In genomic region chr17:45655820-45656219, GRCm38 (mm10) we compare ENCODE assay signal across 10 mouse cellular contexts. TPM values are rescaled to one million over a fixed set of nuclear protein-coding genes. Genes with fewer than 3 reads are reported as not detected.
DNase-seq lines count a peak whose midpoint lies in the region; ATAC-seq and TF ChIP-seq lines count a peak whose summit lies in the region.
"Had no signal": no experiment of that assay in that cellular context is flagged by ENCODE, and none has a peak within 500 bp of the region (broad histone marks: within the 10 kb centered on the region; RNA-seq: fewer than 3 reads in every experiment).

No protein-coding gene starts in this region.

- no peak for TF ChIP-seq EP300 in stomach, postnatal 0 days (optimal IDR thresholded peaks at IDR 0.05)

- H3K27ac ChIP-seq in forebrain, embryonic 14.5 days (ENCODE audit: low read depth, low read length): no peak overlapping the region
- no peak overlapping the region for H3K27ac ChIP-seq in forebrain, embryonic 16.5 days (ENCODE audit: low read length)
- H3K27ac ChIP-seq in midbrain, embryonic 14.5 days (replicated peaks; ENCODE audit: low read depth, low read length): no peak overlapping the region
- H3K27ac ChIP-seq in midbrain, embryonic 16.5 days (ENCODE audit: low read length): no peak overlapping the region
- H3K27ac ChIP-seq in stomach, postnatal 0 days (replicated peaks): no peak overlapping the region
- H3K27ac ChIP-seq: stomach, embryonic 15.5 days had no signal

- peaks cover 13% of the 10 kb centered on the region for H3K36me3 ChIP-seq in forebrain, embryonic 14.5 days (ENCODE audit: control insufficient read depth, insufficient read depth, low read length)
- H3K36me3 ChIP-seq in forebrain, embryonic 16.5 days (ENCODE audit: control insufficient read depth, insufficient read depth): peaks cover 1% of the 10 kb centered on the region; the same call in 1 of the 2 replicates
- peaks cover 8% of the 10 kb centered on the region for H3K36me3 ChIP-seq in midbrain, embryonic 14.5 days (ENCODE audit: control insufficient read depth, insufficient read depth, low read length)
- H3K36me3 ChIP-seq in midbrain, embryonic 16.5 days (ENCODE audit: control insufficient read depth, insufficient read depth, low read length): 0 out of 2 replicates have a peak, but pooled peaks cover 2% of the 10 kb centered on the region
- no peaks in the 10 kb centered on the region for H3K36me3 ChIP-seq in stomach, postnatal 0 days (ENCODE audit: control insufficient read depth, insufficient read depth, low read length)
- H3K36me3 ChIP-seq: stomach, embryonic 15.5 days had no signal

- H3K4me1 ChIP-seq in forebrain, embryonic 14.5 days (ENCODE audit: control insufficient read depth, insufficient read depth, low read length): no peaks in the 10 kb centered on the region
- no peaks in the 10 kb centered on the region for H3K4me1 ChIP-seq in forebrain, embryonic 16.5 days (replicated peaks; ENCODE audit: control insufficient read depth, insufficient read depth, low read length)
- no peaks in the 10 kb centered on the region for H3K4me1 ChIP-seq in midbrain, embryonic 14.5 days (ENCODE audit: control insufficient read depth, insufficient read depth, low read length)
- H3K4me1 ChIP-seq in midbrain, embryonic 16.5 days (ENCODE audit: control insufficient read depth, insufficient read depth, low read length): no peaks in the 10 kb centered on the region
- H3K4me1 ChIP-seq in stomach, postnatal 0 days (replicated peaks; ENCODE audit: control insufficient read depth, insufficient read depth): no peaks in the 10 kb centered on the region
- H3K4me1 ChIP-seq: stomach, embryonic 15.5 days had no signal

- H3K9ac ChIP-seq in forebrain, embryonic 14.5 days (ENCODE audit: low read length): no peak overlapping the region
- H3K9ac ChIP-seq in forebrain, embryonic 16.5 days (replicated peaks; ENCODE audit: low read depth, low read length): no peak overlapping the region
- H3K9ac ChIP-seq in midbrain, embryonic 14.5 days (replicated peaks; ENCODE audit: low read length): no peak overlapping the region
- H3K9ac ChIP-seq in midbrain, embryonic 16.5 days (ENCODE audit: low read depth, low read length): no peak overlapping the region
- no peak overlapping the region for H3K9ac ChIP-seq in stomach, postnatal 0 days (ENCODE audit: low read length)
- H3K9ac ChIP-seq: stomach, embryonic 15.5 days had no signal

- 20% methylated on average over 6 of the region's 6 CpGs for WGBS in forebrain, embryonic 14.5 days
- WGBS in forebrain, embryonic 16.5 days: 29% methylated on average over 6 of the region's 6 CpGs
- 23% methylated on average over 6 of the region's 6 CpGs for WGBS in midbrain, embryonic 14.5 days
- WGBS in midbrain, embryonic 16.5 days: 14% methylated on average over 6 of the region's 6 CpGs
- 23% methylated on average over 6 of the region's 6 CpGs for WGBS in stomach, postnatal 0 days

- no peaks in the 10 kb centered on the region for H3K27me3 ChIP-seq in forebrain, embryonic 14.5 days (replicated peaks; ENCODE audit: control insufficient read depth, insufficient read depth, low read length)
- no peaks in the 10 kb centered on the region for H3K27me3 ChIP-seq in forebrain, embryonic 16.5 days (replicated peaks; ENCODE audit: control insufficient read depth, insufficient read depth, low read length)
- no peaks in the 10 kb centered on the region for H3K27me3 ChIP-seq in midbrain, embryonic 14.5 days (ENCODE audit: control insufficient read depth, insufficient read depth, low read length)
- H3K27me3 ChIP-seq in midbrain, embryonic 16.5 days (ENCODE audit: control insufficient read depth, insufficient read depth, low read depth, low read length): no peaks in the 10 kb centered on the region
- no peaks in the 10 kb centered on the region for H3K27me3 ChIP-seq in stomach, postnatal 0 days (ENCODE audit: control insufficient read depth, insufficient read depth, low read length)
- H3K27me3 ChIP-seq: Patski; stomach, embryonic 15.5 days had no signal

- ATAC-seq in forebrain, embryonic 14.5 days: no peak
- no peak for ATAC-seq in forebrain, embryonic 16.5 days
- no peak for ATAC-seq in midbrain, embryonic 14.5 days (ENCODE audit: low FRiP score, low TSS enrichment)
- no peak for ATAC-seq in midbrain, embryonic 16.5 days
- peak; percentile 46; the same call in 1 of the 2 replicates for ATAC-seq in stomach, postnatal 0 days (ENCODE audit: low FRiP score, low TSS enrichment)
- ATAC-seq: Patski had no signal

- peak; percentile 73 for TF ChIP-seq CTCF in stomach, postnatal 0 days (IDR thresholded peaks at IDR 0.05; ENCODE audit: low read depth)

- no peaks in the 10 kb centered on the region for H3K9me3 ChIP-seq in forebrain, embryonic 14.5 days (replicated peaks; ENCODE audit: control insufficient read depth, low read length)
- H3K9me3 ChIP-seq in forebrain, embryonic 16.5 days (ENCODE audit: control insufficient read depth, low read length): no peaks in the 10 kb centered on the region
- no peaks in the 10 kb centered on the region for H3K9me3 ChIP-seq in midbrain, embryonic 14.5 days (ENCODE audit: control insufficient read depth, low read length)
- no peaks in the 10 kb centered on the region for H3K9me3 ChIP-seq in midbrain, embryonic 16.5 days (replicated peaks; ENCODE audit: control insufficient read depth, low read length, poor library complexity, severe bottlenecking)
- no peaks in the 10 kb centered on the region for H3K9me3 ChIP-seq in stomach, postnatal 0 days (ENCODE audit: control insufficient read depth, low read length)
- H3K9me3 ChIP-seq: stomach, embryonic 15.5 days had no signal

- H3K4me2 ChIP-seq in forebrain, embryonic 14.5 days (ENCODE audit: low read length): no peak overlapping the region
- H3K4me2 ChIP-seq in forebrain, embryonic 16.5 days (ENCODE audit: low read length): no peak overlapping the region
- H3K4me2 ChIP-seq in midbrain, embryonic 14.5 days (ENCODE audit: low read length): no peak overlapping the region
- no peak overlapping the region for H3K4me2 ChIP-seq in midbrain, embryonic 16.5 days (ENCODE audit: low read length)
- no peak overlapping the region for H3K4me2 ChIP-seq in stomach, postnatal 0 days (replicated peaks; ENCODE audit: low read depth)
- H3K4me2 ChIP-seq: stomach, embryonic 15.5 days had no signal

- peak; percentile 24 for DNase-seq in forebrain, embryonic 14.5 days (ENCODE audit: low spot score)
- peak; percentile 31 for DNase-seq in midbrain, embryonic 14.5 days
- DNase-seq in embryo, embryonic 10.5 days (ENCODE audit: low spot score): peak; percentile 50
- DNase-seq in stomach, postnatal 0 days (ENCODE audit: low spot score): peak; percentile 46
- no peak for DNase-seq in testis, postnatal 14 days (ENCODE audit: low spot score)
- DNase-seq in layer of hippocampus, postnatal 25 days (ENCODE audit: extremely low spot score in 1 of 2, low spot score in 1 of 2): no peak

- no peak overlapping the region for H3K4me3 ChIP-seq in forebrain, embryonic 14.5 days (ENCODE audit: low read depth, low read length)
- no peak overlapping the region for H3K4me3 ChIP-seq in forebrain, embryonic 16.5 days (replicated peaks; ENCODE audit: low read length)
- H3K4me3 ChIP-seq in midbrain, embryonic 14.5 days (replicated peaks; ENCODE audit: low read depth, low read length): no peak overlapping the region
- no peak overlapping the region for H3K4me3 ChIP-seq in midbrain, embryonic 16.5 days (ENCODE audit: low read depth, low read length)
- no peak overlapping the region for H3K4me3 ChIP-seq in stomach, postnatal 0 days (ENCODE audit: low read depth, low read length)
- H3K4me3 ChIP-seq: stomach, embryonic 15.5 days had no signal

RNA-seq across cellular contexts. Expression of gene Capn11, which starts 3.3 kb away (rescaled TPM):
- 0.61 TPM in 1 of 2 replicates, not detected in the other for polyA plus RNA-seq in forebrain, embryonic 14.5 days (2014; fragmentation: Nextera tagmentation; extraction: Ambion mirVana)
- 0.85 and 1.5 TPM in 2 replicates for polyA plus RNA-seq in forebrain, embryonic 16.5 days (2015; fragmentation: Nextera tagmentation; extraction: Ambion mirVana)
- 0.08 and 2.4 TPM in 2 replicates for polyA plus RNA-seq in midbrain, embryonic 14.5 days (2014; fragmentation: Nextera tagmentation; extraction: Ambion mirVana)
- 0.46 and 0.89 TPM in 2 replicates for polyA plus RNA-seq in midbrain, embryonic 16.5 days (2015; fragmentation: Nextera tagmentation; extraction: Ambion mirVana)
- polyA plus RNA-seq in stomach, postnatal 0 days (2015; fragmentation: Nextera tagmentation; extraction: Ambion mirVana): 0.06 TPM in 2 replicates
- under 1 TPM; 0.19 to 0.20 TPM for total RNA-seq in layer of hippocampus, postnatal 25 days (2021)
- polyA plus RNA-seq: Patski had no signal

RNA-seq across cellular contexts. Expression of gene Mrpl14, which starts 30.3 kb away (rescaled TPM):
- polyA plus RNA-seq in forebrain, embryonic 14.5 days (2014; fragmentation: Nextera tagmentation; extraction: Ambion mirVana): 119 and 151 TPM in 2 replicates
- 93.4 and 112 TPM in 2 replicates for polyA plus RNA-seq in forebrain, embryonic 16.5 days (2015; fragmentation: Nextera tagmentation; extraction: Ambion mirVana)
- polyA plus RNA-seq in midbrain, embryonic 14.5 days (2014; fragmentation: Nextera tagmentation; extraction: Ambion mirVana): 110 and 139 TPM in 2 replicates
- polyA plus RNA-seq in midbrain, embryonic 16.5 days (2015; fragmentation: Nextera tagmentation; extraction: Ambion mirVana): 115 and 118 TPM in 2 replicates
- 163 TPM in 2 replicates for polyA plus RNA-seq in stomach, postnatal 0 days (2015; fragmentation: Nextera tagmentation; extraction: Ambion mirVana)
- 10 to 100 TPM; 40.0 to 40.9 TPM for total RNA-seq in layer of hippocampus, postnatal 25 days (2021)

RNA-seq across cellular contexts. Expression of gene Tmem63b, which starts 30.9 kb away (rescaled TPM):
- 70.9 and 81.1 TPM in 2 replicates for polyA plus RNA-seq in forebrain, embryonic 14.5 days (2014; fragmentation: Nextera tagmentation; extraction: Ambion mirVana)
- polyA plus RNA-seq in forebrain, embryonic 16.5 days (2015; fragmentation: Nextera tagmentation; extraction: Ambion mirVana): 126 and 140 TPM in 2 replicates
- polyA plus RNA-seq in midbrain, embryonic 14.5 days (2014; fragmentation: Nextera tagmentation; extraction: Ambion mirVana): 123 and 130 TPM in 2 replicates
- 150 and 155 TPM in 2 replicates for polyA plus RNA-seq in midbrain, embryonic 16.5 days (2015; fragmentation: Nextera tagmentation; extraction: Ambion mirVana)
- polyA plus RNA-seq in stomach, postnatal 0 days (2015; fragmentation: Nextera tagmentation; extraction: Ambion mirVana): 40.9 and 45.0 TPM in 2 replicates
- total RNA-seq in layer of hippocampus, postnatal 25 days (2021): 100 to 1,000 TPM; 176 to 191 TPM

RNA-seq across cellular contexts. Expression of gene Mymx, which starts 53.9 kb away (rescaled TPM):
- not detected in 2 replicates for polyA plus RNA-seq in forebrain, embryonic 14.5 days (2014; fragmentation: Nextera tagmentation; extraction: Ambion mirVana)
- polyA plus RNA-seq in forebrain, embryonic 16.5 days (2015; fragmentation: Nextera tagmentation; extraction: Ambion mirVana): not detected in 2 replicates
- polyA plus RNA-seq in midbrain, embryonic 14.5 days (2014; fragmentation: Nextera tagmentation; extraction: Ambion mirVana): not detected in 2 replicates
- not detected in 2 replicates for polyA plus RNA-seq in midbrain, embryonic 16.5 days (2015; fragmentation: Nextera tagmentation; extraction: Ambion mirVana)
- polyA plus RNA-seq in stomach, postnatal 0 days (2015; fragmentation: Nextera tagmentation; extraction: Ambion mirVana): 1.2 and 1.5 TPM in 2 replicates
- total RNA-seq in layer of hippocampus, postnatal 25 days (2021): not detected
- polyA plus RNA-seq: Patski had no signal

RNA-seq across cellular contexts. Expression of gene Slc29a1, which starts 56.4 kb away (rescaled TPM):
- polyA plus RNA-seq in forebrain, embryonic 14.5 days (2014; fragmentation: Nextera tagmentation; extraction: Ambion mirVana): 53.0 and 60.9 TPM in 2 replicates
- 79.7 and 85.1 TPM in 2 replicates for polyA plus RNA-seq in forebrain, embryonic 16.5 days (2015; fragmentation: Nextera tagmentation; extraction: Ambion mirVana)
- 21.2 and 33.2 TPM in 2 replicates for polyA plus RNA-seq in midbrain, embryonic 14.5 days (2014; fragmentation: Nextera tagmentation; extraction: Ambion mirVana)
- polyA plus RNA-seq in midbrain, embryonic 16.5 days (2015; fragmentation: Nextera tagmentation; extraction: Ambion mirVana): 37.8 and 40.7 TPM in 2 replicates
- 49.4 and 55.3 TPM in 2 replicates for polyA plus RNA-seq in stomach, postnatal 0 days (2015; fragmentation: Nextera tagmentation; extraction: Ambion mirVana)
- total RNA-seq in layer of hippocampus, postnatal 25 days (2021): 10 to 100 TPM; 19.0 to 19.9 TPM

Comparison
In these comparisons a context has a peak if more than half of its experiments do, and no peak if none do; other contexts are left out.
1. DNase-seq: peak in forebrain, embryonic 14.5 days (single experiment), midbrain, embryonic 14.5 days (single experiment), embryo, embryonic 10.5 days (single experiment) and stomach, postnatal 0 days (single experiment); none in testis, postnatal 14 days (single experiment) and layer of hippocampus, postnatal 25 days (0 of 2).